Mouse (Mus musculus) small intestine, adult 2 months (tissue): Measurements from ENCODE around the gene F2rl3. TPM values are rescaled to one million over a fixed set of nuclear protein-coding genes. Genes with fewer than 3 reads are reported as not detected.

Experiments
- H3K27ac ChIP-seq: fragments of 200-500 bp; 2 replicates; pipeline ENCODE4 v1.5.1; 2012; ENCODE audit warnings: low read depth, low read length, control low read depth, inconsistent platforms; ENCODE audit not compliant: insufficient read depth
- H3K27me3 ChIP-seq: fragments of 200-500 bp; 2 replicates; pipeline ENCODE4 v1.6.1; 2012; ENCODE audit warnings: mild to moderate bottlenecking, moderate library complexity, low read length, inconsistent platforms; ENCODE audit not compliant: control insufficient read depth, insufficient read depth
- H3K36me3 ChIP-seq: fragments of 200-500 bp; 2 replicates; pipeline ENCODE4 v1.6.1; 2012; ENCODE audit warnings: mild to moderate bottlenecking, low read length, control low read depth, inconsistent platforms; ENCODE audit not compliant: control insufficient read depth, insufficient read depth
- H3K4me1 ChIP-seq: fragments of 200-500 bp; 2 replicates; pipeline ENCODE4 v1.6.1; 2012; ENCODE audit warnings: low read length, inconsistent platforms, mixed read lengths; ENCODE audit not compliant: control insufficient read depth, insufficient read depth, insufficient read length
- H3K4me3 ChIP-seq: fragments of 200-500 bp; 2 replicates; pipeline ENCODE4 v1.5.1; 2012; ENCODE audit warnings: low read depth, mild to moderate bottlenecking, control low read depth, inconsistent platforms, low read length, moderate library complexity
- CTCF ChIP-seq: fragments of 200-500 bp; IDR thresholded peaks from 2 replicates; pipeline ENCODE4 v1.5.1; 2012; ENCODE audit warnings: low read depth, mild to moderate bottlenecking, control low read depth, inconsistent platforms, low read length, moderate library complexity, mixed read lengths; ENCODE audit not compliant: insufficient replicate concordance, insufficient read length; ENCODE audit errors: extremely low read depth
- POLR2A ChIP-seq: fragments of 200-500 bp; IDR thresholded peaks from 2 replicates; pipeline ENCODE4 v1.6.1; 2012; ENCODE audit warnings: low read depth, mild to moderate bottlenecking, control low read depth, inconsistent platforms, low read length, moderate library complexity
- WGBS: fragments of 180-500 bp; shearing (Covaris S2); methylation state at CpG from one replicate; pipeline ENCODE4 v1.1.7; 2018; 5-methylcytosine and 5-hydroxymethylcytosine counted together
- polyA plus RNA-seq: library from polyadenylated mRNA; depleted of rRNA; stranded (reverse); fragments of >200 nt; gene quantifications from 2 replicates; pipeline ENCODE4 v1.2.3, GENCODE M21; 2012

The F2rl3 gene
- polyA plus RNA-seq, 1 experiment, result 10.6 TPM

DNA sequence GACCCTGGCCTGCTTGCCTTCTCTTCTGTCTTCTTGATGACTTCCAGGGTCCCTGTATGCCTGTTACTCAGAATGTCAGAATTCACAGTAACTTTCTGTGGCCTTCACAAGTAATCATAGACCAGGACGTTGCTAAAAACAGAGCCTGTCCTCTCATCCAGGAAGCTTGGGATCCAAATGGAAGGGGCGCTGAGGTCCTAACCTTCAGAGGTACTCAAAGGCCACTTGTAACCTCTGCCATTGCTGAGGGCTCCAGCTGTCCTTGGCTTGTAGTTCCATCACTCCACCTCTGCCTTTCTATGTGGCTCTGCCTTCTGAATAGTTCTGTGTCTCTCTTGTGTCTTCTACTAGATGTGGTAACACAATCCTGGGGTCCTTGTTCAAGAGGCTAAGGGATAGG, 7.9 kb upstream of the F2rl3 start:
- no peak overlapping the region for H3K4me3 ChIP-seq
- H3K27me3 ChIP-seq, result no peaks in the 10 kb centered on the region
- H3K27ac ChIP-seq, result no peak overlapping the region
- TF ChIP-seq CTCF (no peak), POLR2A (no peak)
- 81% methylated on average over 2 of the region's 2 CpGs for WGBS
- no peaks in the 10 kb centered on the region for H3K4me1 ChIP-seq
- peaks cover 69% of the 10 kb centered on the region for H3K36me3 ChIP-seq

DNA sequence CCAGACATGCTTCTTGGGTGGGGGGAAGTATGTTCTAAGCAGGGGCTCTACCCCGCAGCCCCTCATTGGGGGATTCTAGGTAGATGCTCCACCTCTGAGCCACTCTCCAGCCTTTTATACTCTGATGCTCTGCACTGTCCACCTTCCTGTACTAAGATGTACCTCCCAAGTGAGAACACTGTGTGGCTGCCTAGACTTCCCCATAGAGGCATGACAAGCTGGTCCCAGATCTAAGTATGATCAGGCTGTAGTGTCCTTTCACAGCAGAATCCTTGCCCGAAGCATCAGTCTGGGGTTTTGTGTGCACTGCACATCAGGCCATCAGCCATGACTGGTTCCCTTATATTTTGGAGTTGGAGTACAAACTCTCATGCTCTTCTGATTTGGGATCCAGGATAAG, 5.6 kb upstream of the F2rl3 start:
- WGBS, result 95% methylated on average over 2 of the region's 2 CpGs
- H3K36me3 ChIP-seq, result peaks cover 50% of the 10 kb centered on the region

DNA sequence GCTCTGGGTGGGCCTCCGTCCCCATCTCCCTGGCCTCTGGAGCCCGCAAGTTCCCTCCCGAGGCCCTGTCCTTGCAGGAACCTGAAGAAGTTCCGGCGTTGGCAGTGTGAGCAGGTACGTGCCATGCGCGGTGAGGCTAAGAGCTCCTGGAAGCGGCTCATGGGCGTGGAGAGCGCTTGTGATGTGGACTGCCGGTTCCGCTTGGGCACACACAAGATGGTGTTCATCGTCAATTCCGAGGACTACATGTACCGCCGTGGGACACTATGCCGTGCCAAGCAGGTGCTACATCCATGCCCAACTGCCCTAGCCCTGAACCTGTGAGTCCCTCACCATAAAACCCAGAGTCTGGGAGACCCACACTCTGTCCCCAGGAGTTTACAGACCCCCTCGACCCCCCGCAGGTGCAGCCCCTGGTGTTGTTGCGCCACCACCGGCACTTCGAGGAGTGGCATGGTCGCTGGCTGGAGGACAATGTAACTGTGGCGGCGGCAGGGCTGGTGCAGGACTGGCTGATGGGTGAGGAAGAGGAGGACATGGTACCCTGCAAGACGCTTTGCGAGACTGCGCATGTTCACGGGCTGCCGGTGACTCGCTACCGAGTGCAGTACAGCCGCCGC, 4.8 kb upstream of the F2rl3 start:
- Histone ChIP-seq H3K36me3 (peaks cover 44% of the 10 kb centered on the region), H3K27ac (no peak overlapping the region), H3K27me3 (no peaks in the 10 kb centered on the region), H3K4me1 (no peaks in the 10 kb centered on the region; the same call in 1 of the 2 replicates), H3K4me3 (no peak overlapping the region)
- no peak for TF ChIP-seq CTCF
- no peak for TF ChIP-seq POLR2A
- 95% methylated on average over 35 of the region's 35 CpGs for WGBS

More for the DNA sequence above, 5.6 kb upstream of the F2rl3 start:
- Histone ChIP-seq H3K27ac (no peak overlapping the region), H3K4me3 (no peak overlapping the region), H3K4me1 (no peaks in the 10 kb centered on the region; the same call in 1 of the 2 replicates), H3K27me3 (no peaks in the 10 kb centered on the region)
- TF ChIP-seq CTCF (no peak), POLR2A (no peak)

DNA sequence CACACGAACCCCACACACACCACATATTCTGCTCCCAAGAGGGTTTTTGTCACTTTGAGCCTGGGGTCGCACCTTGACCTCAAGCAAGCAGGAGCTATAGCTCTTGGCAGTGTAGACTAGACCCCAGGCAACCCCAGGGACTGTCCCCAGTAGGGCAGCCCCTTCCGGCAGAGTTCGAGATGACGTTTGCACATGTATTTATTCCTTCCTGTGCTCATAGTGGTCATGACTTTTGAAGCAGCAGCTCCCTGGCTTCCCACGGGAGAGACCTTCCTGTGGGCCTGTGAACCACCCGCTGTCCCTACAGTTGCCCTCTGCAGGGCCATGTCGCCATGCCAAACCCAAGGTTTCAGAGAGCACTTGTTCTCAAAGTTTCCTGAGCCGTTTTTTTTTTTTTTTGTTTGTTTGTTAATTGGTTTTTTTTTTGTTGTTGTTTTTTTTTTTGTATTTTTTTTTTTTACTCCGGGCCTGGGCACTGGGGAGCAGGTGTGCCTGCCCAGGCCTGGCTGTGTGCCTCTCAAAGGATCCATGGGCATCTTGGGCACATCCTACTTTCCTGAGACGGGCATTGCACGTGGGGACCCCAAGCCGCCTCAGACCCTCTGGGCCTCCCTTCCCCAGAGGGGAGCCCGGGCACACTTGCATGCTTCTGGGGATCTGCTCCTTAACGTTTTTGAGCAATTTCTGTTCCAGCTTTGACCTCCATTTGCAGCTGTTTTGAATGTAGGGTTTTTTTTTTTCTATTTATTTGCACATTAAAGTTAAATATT, 4.1 kb upstream of the F2rl3 start:
- Histone ChIP-seq H3K4me3 (no peak overlapping the region), H3K27ac (no peak overlapping the region), H3K36me3 (peaks cover 38% of the 10 kb centered on the region), H3K27me3 (no peaks in the 10 kb centered on the region), H3K4me1 (no peaks in the 10 kb centered on the region; the same call in 1 of the 2 replicates)
- 89% methylated on average over 15 of the region's 15 CpGs for WGBS
- no peak for TF ChIP-seq CTCF
- no peak for TF ChIP-seq POLR2A

DNA sequence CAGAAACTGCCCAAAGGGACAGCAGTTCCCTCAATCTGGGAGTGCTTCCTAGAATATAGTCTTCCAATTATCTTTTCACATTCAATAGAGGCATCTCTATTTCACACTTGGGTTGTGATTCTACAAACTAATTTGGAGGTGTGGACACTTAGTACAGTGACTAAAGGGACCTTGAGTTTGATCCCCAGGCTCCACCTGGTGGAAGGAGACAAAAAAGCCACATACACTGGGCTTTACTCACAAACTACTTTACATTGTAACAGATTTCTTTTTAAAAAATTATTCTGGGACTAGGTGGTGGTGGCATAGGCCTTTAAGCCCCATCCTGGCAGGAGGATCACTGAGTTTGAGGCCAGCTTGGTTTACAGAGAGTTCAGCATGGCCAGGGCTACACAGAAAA, 3.4 kb upstream of the F2rl3 start:
- peaks cover 31% of the 10 kb centered on the region for H3K36me3 ChIP-seq
- no peak overlapping the region for H3K27ac ChIP-seq
- no peak overlapping the region for H3K4me3 ChIP-seq
- no peaks in the 10 kb centered on the region; the same call in 1 of the 2 replicates for H3K4me1 ChIP-seq
- no peaks in the 10 kb centered on the region for H3K27me3 ChIP-seq
- TF ChIP-seq POLR2A, result no peak
- no peak for TF ChIP-seq CTCF

DNA sequence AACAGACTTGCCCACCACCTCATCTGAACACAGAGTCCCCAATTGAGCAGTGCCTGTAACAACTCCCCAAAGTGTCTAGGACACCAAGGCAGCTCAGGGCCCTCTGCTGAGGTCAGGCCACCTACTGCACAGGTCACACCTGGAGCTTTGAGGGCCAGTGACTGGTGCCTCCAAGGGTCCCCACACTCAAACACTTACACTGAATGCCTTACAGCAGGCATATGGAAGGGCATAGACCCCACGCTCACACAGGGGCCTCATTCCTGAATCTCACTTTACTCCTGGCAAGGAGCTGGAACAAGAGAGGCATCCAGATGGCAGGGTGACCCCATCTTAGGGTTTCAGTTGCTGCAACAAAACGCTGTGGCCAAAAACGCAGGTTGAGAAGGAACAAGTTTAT, 1.5 kb upstream of the F2rl3 start:
- TF ChIP-seq POLR2A, result no peak
- no peak for TF ChIP-seq CTCF
- H3K36me3 ChIP-seq, result peaks cover 19% of the 10 kb centered on the region
- 84% methylated on average over 3 of the region's 3 CpGs for WGBS

DNA sequence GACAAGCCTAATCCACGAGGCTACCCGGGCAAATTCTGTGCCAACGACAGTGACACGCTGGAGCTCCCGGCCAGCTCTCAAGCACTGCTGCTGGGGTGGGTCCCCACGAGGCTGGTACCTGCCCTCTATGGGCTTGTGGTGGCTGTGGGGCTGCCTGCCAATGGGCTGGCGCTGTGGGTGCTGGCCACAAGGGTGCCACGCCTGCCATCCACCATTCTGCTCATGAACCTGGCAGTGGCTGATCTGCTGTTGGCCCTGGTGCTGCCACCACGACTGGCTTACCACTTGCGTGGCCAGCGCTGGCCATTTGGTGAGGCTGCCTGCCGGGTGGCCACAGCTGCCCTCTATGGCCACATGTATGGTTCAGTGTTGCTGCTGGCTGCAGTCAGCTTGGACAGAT, 626 bp downstream of the F2rl3 start:
- peak overlapping the region; percentile 42; the same call in 1 of the 2 replicates for H3K27ac ChIP-seq
- no peak for TF ChIP-seq POLR2A
- TF ChIP-seq CTCF, result no peak
- 0 out of 2 replicates have a peak, but pooled peaks cover 2% of the 10 kb centered on the region for H3K36me3 ChIP-seq
- no peaks in the 10 kb centered on the region for H3K27me3 ChIP-seq
- peak overlapping the region; percentile 45 for H3K4me3 ChIP-seq
- 76% methylated on average over 12 of the region's 12 CpGs for WGBS
- H3K4me1 ChIP-seq, result no peaks in the 10 kb centered on the region; the same call in 1 of the 2 replicates

More for the DNA sequence above, 1.5 kb upstream of the F2rl3 start:
- Histone ChIP-seq H3K4me1 (no peaks in the 10 kb centered on the region; the same call in 1 of the 2 replicates), H3K4me3 (no peak overlapping the region), H3K27ac (no peak overlapping the region), H3K27me3 (no peaks in the 10 kb centered on the region)
